Mouse (Mus musculus) liver, embryonic 14.5 days (tissue): ENCODE data around the gene Tedc1. TPM values are rescaled to one million over a fixed set of nuclear protein-coding genes. Genes with fewer than 3 reads are reported as not detected.

Experiments
- ATAC-seq: fragments of 200-750 bp; cut with Nextera tagmentation; 2 replicates; pipeline ENCODE4 v1.8.0; 2017; ENCODE audit warnings: moderate number of reproducible peaks, mild to moderate bottlenecking, moderate library complexity; ENCODE audit not compliant: insufficient read depth
- DNase-seq, 3 experiments: peaks; one replicate each; pipeline ENCODE4 v3.0.0-alpha.2; 2012 to 2013; ENCODE audit warnings: low read depth in 3 of 3, low spot score in 3 of 3
- H3K27ac ChIP-seq: fragments of 300-500 bp; sonication (generic); 2 replicates; pipeline ENCODE4 v1.5.1; 2014; ENCODE audit warnings: moderate library complexity, mild to moderate bottlenecking, control low read depth, inconsistent platforms
- H3K27me3 ChIP-seq: fragments of 300-500 bp; sonication (generic); 2 replicates; pipeline ENCODE4 v1.6.1; 2014; ENCODE audit warnings: mild to moderate bottlenecking, low read length, moderate library complexity; ENCODE audit not compliant: control insufficient read depth, insufficient read depth
- H3K36me3 ChIP-seq: fragments of 300-500 bp; sonication (generic); replicated peaks from 2 replicates; pipeline ENCODE4 v1.6.1; 2014; ENCODE audit warnings: low read depth; ENCODE audit not compliant: control insufficient read depth, insufficient read depth
- H3K4me1 ChIP-seq, 2 experiments: fragments of 200-500 bp in 1 of 2; fragments of 300-500 bp in 1 of 2; sonication (generic) in 1 of 2; replicated peaks; 2 replicates each; pipeline ENCODE4 v1.6.1; 2012 to 2014; ENCODE audit warnings: antibody characterized with exemption in 1 of 2, inconsistent platforms in 1 of 2, low read length in 1 of 2; ENCODE audit not compliant: control insufficient read depth in 2 of 2, insufficient read depth in 2 of 2
- H3K4me2 ChIP-seq: fragments of 300-500 bp; sonication (generic); 2 replicates; pipeline ENCODE4 v1.6.1; 2014; ENCODE audit warnings: low read depth, mild to moderate bottlenecking, control low read depth, moderate library complexity
- H3K4me3 ChIP-seq, 2 experiments: fragments of 200-500 bp in 1 of 2; fragments of 300-500 bp in 1 of 2; sonication (generic) in 1 of 2; 2 replicates each; pipeline ENCODE4 v1.5.1; 2012 to 2014; ENCODE audit warnings: low read depth in 2 of 2, low read length in 2 of 2, mild to moderate bottlenecking in 2 of 2, control low read depth in 1 of 2, inconsistent platforms in 1 of 2, moderate library complexity in 1 of 2; ENCODE audit not compliant: insufficient read depth in 1 of 2
- H3K9ac ChIP-seq: fragments of 300-500 bp; sonication (generic); replicated peaks from 2 replicates; pipeline ENCODE4 v1.6.1; 2014; ENCODE audit warnings: mild to moderate bottlenecking, control low read depth, moderate library complexity
- H3K9me3 ChIP-seq: fragments of 300-500 bp; sonication (generic); 2 replicates; pipeline ENCODE4 v1.6.1; 2016; ENCODE audit warnings: low read length, mixed read lengths; ENCODE audit not compliant: control insufficient read depth
- CTCF ChIP-seq: IDR thresholded peaks from 2 replicates; pipeline ENCODE4 v1.5.1; 2016; ENCODE audit warnings: antibody characterized with exemption, low read depth, control low read depth
- EP300 ChIP-seq: IDR thresholded peaks from 2 replicates; pipeline ENCODE4 v1.6.1; 2016; ENCODE audit warnings: antibody characterized with exemption, low read depth
- WGBS: fragments of 180-500 bp; shearing (Covaris S2); extraction: QIAGEN DNeasy Blood & Tissue Kit; methylation state at CpG from one replicate; pipeline ENCODE4 v1.1.7; 2014; ENCODE audit not compliant: insufficient replicate concordance; 5-methylcytosine and 5-hydroxymethylcytosine counted together
- polyA plus RNA-seq, 2 experiments: library from polyadenylated mRNA; depleted of rRNA in 1 of 2; stranded (reverse) in 1 of 2; unstranded in 1 of 2; fragments of >200 nt; fragmentation: Nextera tagmentation in 1 of 2; extraction: Ambion mirVana in 1 of 2; gene quantifications; 2 replicates each; pipeline versions ENCODE4 v1.2.1 to v1.2.3; 2012 to 2014

Tedc1 gene
- polyA plus RNA-seq, 2 experiments = 6.4 to 8.2 TPM

DNA sequence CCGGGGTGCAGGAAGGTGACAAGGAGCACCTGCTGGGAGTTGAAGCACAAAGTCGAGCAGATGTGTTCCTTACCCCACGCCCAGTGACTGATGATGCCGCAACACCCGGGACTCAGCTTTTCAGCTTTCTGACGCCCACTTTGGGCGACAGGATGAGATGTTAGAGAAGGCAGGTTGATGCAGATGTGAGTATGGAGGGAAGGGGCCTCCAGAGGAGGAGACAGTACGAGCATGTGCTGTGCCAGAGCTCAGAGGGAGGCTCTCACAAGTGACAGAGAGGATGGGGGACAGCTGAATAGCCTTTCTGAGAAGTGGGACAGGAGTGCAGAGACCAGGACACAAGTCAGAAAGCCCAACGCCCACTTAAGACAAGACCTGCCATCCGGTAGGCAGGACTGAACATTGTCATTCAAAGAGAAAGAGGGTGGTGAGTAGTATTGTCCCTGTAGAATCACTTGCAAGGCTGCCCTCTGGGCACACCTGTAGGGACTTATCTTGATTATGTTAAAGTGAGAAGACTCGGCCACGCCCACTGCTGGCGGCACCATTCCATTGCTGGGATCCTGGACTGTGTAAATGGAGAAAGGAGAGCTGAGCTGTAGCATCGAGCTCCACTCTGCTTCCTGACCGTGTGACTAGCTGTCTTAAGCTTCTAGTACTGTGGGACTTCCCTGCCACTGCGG, 41.2 kb upstream of the Tedc1 start:
- ATAC-seq = no peak

DNA sequence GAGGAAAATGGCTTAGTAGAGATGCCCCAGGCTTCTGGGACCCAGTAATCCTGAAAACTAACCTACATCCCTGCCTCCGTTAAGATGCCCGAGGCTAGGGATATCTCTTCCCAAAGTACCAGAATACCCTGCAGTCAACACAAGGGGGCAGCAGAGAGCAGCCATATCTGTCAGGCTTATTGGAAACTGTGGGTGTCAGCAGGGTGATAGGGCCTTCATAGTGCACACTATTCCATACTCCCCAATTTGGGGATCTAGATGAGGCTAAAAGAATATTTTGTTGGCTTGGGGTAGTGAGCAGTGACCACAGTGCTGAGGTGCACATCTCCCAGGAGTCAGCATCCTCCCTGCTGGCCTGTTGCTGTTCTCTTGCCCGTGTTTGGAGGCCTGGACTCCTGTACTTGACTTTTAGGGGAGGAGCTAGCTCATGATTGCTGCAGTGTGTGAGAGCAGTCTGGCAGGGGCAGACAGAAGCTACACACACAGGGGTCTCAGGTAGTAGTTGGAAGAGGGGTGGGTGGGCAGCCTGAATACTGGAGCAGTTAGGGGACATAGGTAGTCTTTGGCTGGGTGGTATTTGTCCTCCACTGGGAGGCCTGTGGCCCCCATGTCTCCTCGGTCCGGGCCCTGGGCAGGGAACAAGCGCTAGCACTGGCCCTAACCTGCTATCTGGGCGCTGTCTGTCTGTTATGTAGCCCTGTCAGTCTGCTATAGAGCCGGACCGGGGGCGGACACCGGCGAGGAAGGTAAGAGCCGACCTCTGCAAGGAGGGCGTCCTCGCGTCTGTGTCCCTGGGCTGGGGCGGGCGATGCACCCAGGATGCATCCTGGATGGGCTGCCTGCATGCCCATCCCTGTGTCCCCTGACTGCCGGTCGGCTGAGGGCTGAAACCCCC, 36.5 kb upstream of the Tedc1 start:
- 82% methylated on average over 20 of the region's 20 CpGs for WGBS
- H3K9ac ChIP-seq = no peak overlapping the region
- TF ChIP-seq EP300 (no peak), CTCF (peak; percentile 97)
- H3K9me3 ChIP-seq = no peaks in the 10 kb centered on the region
- H3K36me3 ChIP-seq = peaks cover 52% of the 10 kb centered on the region
- H3K4me2 ChIP-seq = no peak overlapping the region
- peak; percentile 50 for ATAC-seq
- no peaks in the 10 kb centered on the region for H3K4me1 ChIP-seq
- DNase-seq = peak; percentile 52 to 61 (median 53)
- no peaks in the 10 kb centered on the region for H3K27me3 ChIP-seq
- no peak overlapping the region for H3K4me3 ChIP-seq
- H3K27ac ChIP-seq = no peak overlapping the region

More for the DNA sequence above, 41.2 kb upstream of the Tedc1 start:
- peaks cover 28% of the 10 kb centered on the region for H3K36me3 ChIP-seq
- H3K4me2 ChIP-seq = no peak overlapping the region
- H3K4me3 ChIP-seq = no peak overlapping the region
- H3K4me1 ChIP-seq = no peaks in the 10 kb centered on the region
- H3K27me3 ChIP-seq = no peaks in the 10 kb centered on the region
- H3K27ac ChIP-seq = no peak overlapping the region
- no peak for TF ChIP-seq CTCF
- 77% methylated on average over 16 of the region's 16 CpGs for WGBS
- no peaks in the 10 kb centered on the region for H3K9me3 ChIP-seq
- H3K9ac ChIP-seq = no peak overlapping the region
- DNase-seq = no peak

DNA sequence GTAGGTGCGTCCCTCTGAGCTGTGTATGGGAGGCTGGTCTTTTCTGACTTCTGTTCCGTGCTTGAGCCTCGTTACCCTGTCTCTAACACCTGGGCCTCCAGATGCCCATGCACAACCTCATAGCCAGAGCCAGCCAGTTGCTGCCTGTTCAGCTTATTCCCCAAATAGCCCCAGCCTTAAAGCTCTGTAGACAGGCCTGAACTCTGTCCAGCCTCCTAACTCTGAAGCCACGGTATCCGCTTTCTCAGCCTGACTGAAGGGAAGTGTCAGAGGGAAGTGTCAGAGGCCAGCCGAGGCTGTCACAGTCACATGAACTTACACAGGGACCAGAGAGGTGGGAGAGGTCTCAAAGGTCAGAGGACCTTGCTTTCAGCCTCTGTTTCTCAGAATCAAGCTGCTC, 31.5 kb upstream of the Tedc1 start:
- H3K27me3 ChIP-seq = no peaks in the 10 kb centered on the region
- H3K27ac ChIP-seq = no peak overlapping the region
- ATAC-seq = 0 out of 2 replicates have a peak, but pooled peaks have one; percentile 16
- H3K4me1 ChIP-seq = no peaks in the 10 kb centered on the region
- DNase-seq = no peak
- no peaks in the 10 kb centered on the region for H3K9me3 ChIP-seq
- 67% methylated on average over 6 of the region's 6 CpGs for WGBS
- H3K4me3 ChIP-seq = no peak overlapping the region
- TF ChIP-seq CTCF (no peak), EP300 (no peak)
- no peak overlapping the region for H3K9ac ChIP-seq
- peaks cover 69% of the 10 kb centered on the region for H3K36me3 ChIP-seq
- no peak overlapping the region for H3K4me2 ChIP-seq

DNA sequence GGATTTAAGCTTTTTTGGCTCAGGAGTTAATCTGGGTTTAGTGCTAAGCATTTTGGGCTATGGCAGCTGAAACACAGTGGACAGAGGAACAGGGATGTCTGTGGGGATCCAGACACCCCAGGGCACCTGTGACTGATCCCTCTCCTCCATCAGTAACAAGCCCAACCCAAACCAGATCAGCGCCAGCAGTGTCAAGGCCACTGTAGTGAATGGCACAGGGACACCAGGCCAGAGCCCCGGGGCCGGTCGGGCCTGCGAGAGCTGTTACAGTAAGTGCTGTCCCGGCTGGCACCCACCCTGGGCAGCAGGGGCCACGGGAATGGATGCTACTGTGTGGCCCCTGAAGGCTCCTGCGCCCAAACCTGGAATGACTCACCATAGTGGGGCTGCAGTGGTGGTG, 25.5 kb upstream of the Tedc1 start:
- H3K4me1 ChIP-seq = no peaks in the 10 kb centered on the region

GRCm38 (mm10) chr12:113131601-113132000, 24.6 kb upstream of the Tedc1 start:
- Histone ChIP-seq H3K36me3 (peaks cover 60% of the 10 kb centered on the region), H3K9me3 (no peaks in the 10 kb centered on the region), H3K27ac (no peak overlapping the region), H3K4me3 (no peak overlapping the region), H3K4me2 (no peak overlapping the region), H3K9ac (no peak overlapping the region), H3K27me3 (no peaks in the 10 kb centered on the region), H3K4me1 (no peaks in the 10 kb centered on the region)
- TF ChIP-seq EP300 (no peak), CTCF (no peak)
- WGBS = 94% methylated on average over 14 of the region's 14 CpGs
- no peak for ATAC-seq
- DNase-seq = no peak

More for the DNA sequence above, 25.5 kb upstream of the Tedc1 start:
- Histone ChIP-seq H3K27me3 (no peaks in the 10 kb centered on the region), H3K9me3 (no peaks in the 10 kb centered on the region), H3K27ac (no peak overlapping the region), H3K4me3 (no peak overlapping the region), H3K36me3 (peaks cover 58% of the 10 kb centered on the region), H3K9ac (no peak overlapping the region), H3K4me2 (no peak overlapping the region)
- DNase-seq = no peak
- 70% methylated on average over 8 of the region's 8 CpGs for WGBS
- ATAC-seq = no peak
- TF ChIP-seq EP300 (no peak), CTCF (no peak)
